Mouse (Mus musculus) testis, adult 2 months (tissue): Measurements from ENCODE around the gene Galr3.

Experiments
- CTCF ChIP-seq: fragments of 200-500 bp; IDR thresholded peaks from 2 replicates; pipeline ENCODE4 v1.5.1; 2012; ENCODE audit warnings: low read depth, mild to moderate bottlenecking, inconsistent platforms, low read length, moderate library complexity; ENCODE audit not compliant: control insufficient read depth, insufficient read depth, insufficient replicate concordance
- POLR2A ChIP-seq: fragments of 200-500 bp; IDR thresholded peaks from 2 replicates; pipeline ENCODE4 v1.6.1; 2012; ENCODE audit warnings: low read depth, mild to moderate bottlenecking, inconsistent platforms, low read length, moderate library complexity; ENCODE audit not compliant: control insufficient read depth

GRCm38 (mm10) chr15:79063160-79063740, 21.6 kb downstream of the Galr3 start:
- TF ChIP-seq CTCF = no peak
- TF ChIP-seq POLR2A = no peak
